Mouse (Mus musculus) urinary bladder, postnatal 25 days (tissue): ENCODE data around the gene Olfr912.

Source experiments
- DNase-seq: peaks from one replicate; pipeline ENCODE4 v3.0.0; 2022; ENCODE audit warnings: low spot score

The Olfr912 gene

GRCm38 (mm10) chr9:38579878-38580277 is at the start of gene Olfr912:
Olfr912 (plus strand) TSS chr9:38580178.
- no peak for DNase-seq

- no peak for DNase-seq
Measured at GRCm38 (mm10) chr9:38537549-38537948, 42.4 kb upstream of the Olfr912 start, which contains the start of gene Olfr910. Olfr910 (plus strand) TSS chr9:38537849.

GRCm38 (mm10) chr9:38591056-38591455 is 11.1 kb downstream of the Olfr912 start:
- no peak for DNase-seq

- DNase-seq, result no peak
Measured at GRCm38 (mm10) chr9:38592459-38592858, 12.5 kb downstream of the Olfr912 start, which contains the start of gene Olfr913. Olfr913 (plus strand) TSS chr9:38592759.

GRCm38 (mm10) chr9:38604802-38605201 is 24.8 kb downstream of the Olfr912 start, which contains the start of gene Olfr914:
Olfr914 (plus strand) TSS chr9:38605102.
- DNase-seq, result no peak

- DNase-seq, result no peak
Measured at GRCm38 (mm10) chr9:38632406-38632805, 52.4 kb downstream of the Olfr912 start.
